Mouse (Mus musculus) induced T-regulatory cell, adult 2 months (primary cell): Measurements from ENCODE around the gene Kif15.

ENCODE experiments used
- DNase-seq: peaks from one replicate; pipeline ENCODE4 v3.0.0-alpha.2; 2012; ENCODE audit warnings: low read depth

Kif15 gene

GRCm38 (mm10) chr9:122950643-122951475 is at the start of gene Kif15, which contains the start of gene 1110059G10Rik:
Gene Kif15 (plus strand): TSS chr9:122951046.
Gene 1110059G10Rik (minus strand): TSS chr9:122951000.
- peak; percentile 97 for DNase-seq

GRCm38 (mm10) chr9:122901047-122901446 is 49.8 kb upstream of the Kif15 start:
- no peak for DNase-seq

- no peak for DNase-seq
Measured at GRCm38 (mm10) chr9:122902717-122903535, 47.9 kb upstream of the Kif15 start.

- DNase-seq = no peak
Measured at GRCm38 (mm10) chr9:122922436-122922835, 28.4 kb upstream of the Kif15 start.

- DNase-seq = peak; percentile 2
Measured at GRCm38 (mm10) chr9:122922936-122923381, 27.9 kb upstream of the Kif15 start, which contains the start of gene Zfp105. Gene Zfp105 (plus strand): TSS chr9:122923072.

- DNase-seq = no peak
Measured at GRCm38 (mm10) chr9:122928915-122929314, 21.9 kb upstream of the Kif15 start.

- peak; percentile 60 for DNase-seq
Measured at GRCm38 (mm10) chr9:122998406-122999192, 47.8 kb downstream of the Kif15 start.

- DNase-seq = peak; percentile 56
Measured at GRCm38 (mm10) chr9:122999193-122999586, 48.3 kb downstream of the Kif15 start.

GRCm38 (mm10) chr9:123004718-123005117 is 53.9 kb downstream of the Kif15 start:
- DNase-seq = no peak

GRCm38 (mm10) chr9:123006071-123006470 is 55.2 kb downstream of the Kif15 start:
- peak; percentile 52 for DNase-seq

- peak; percentile 92 for DNase-seq
Measured at GRCm38 (mm10) chr9:123020995-123021631, 70.3 kb downstream of the Kif15 start, which contains the start of gene Tmem42. Gene Tmem42 (plus strand): TSS chr9:123021326.

- DNase-seq = no peak
Measured at GRCm38 (mm10) chr9:123021636-123022379, 71.0 kb downstream of the Kif15 start.

- no peak for DNase-seq
Measured at GRCm38 (mm10) chr9:123024201-123024600, 73.4 kb downstream of the Kif15 start.

GRCm38 (mm10) chr9:123031496-123032246 is 80.8 kb downstream of the Kif15 start:
- peak; percentile 47 for DNase-seq

- DNase-seq = no peak
Measured at GRCm38 (mm10) chr9:123034426-123034825, 83.6 kb downstream of the Kif15 start, which contains the start of gene Tgm4. Gene Tgm4 (plus strand): TSS chr9:123034726.

GRCm38 (mm10) chr9:123047665-123048064 is 96.8 kb downstream of the Kif15 start:
- no peak for DNase-seq

GRCm38 (mm10) chr9:123058724-123059292 is 108.0 kb downstream of the Kif15 start:
- peak; percentile 78 for DNase-seq

- peak; percentile 7 for DNase-seq
Measured at GRCm38 (mm10) chr9:123060172-123060571, 109.3 kb downstream of the Kif15 start.
